Mouse (Mus musculus) G1E (cell line): ENCODE results near the gene Casc4. TPM values are rescaled to one million over a fixed set of nuclear protein-coding genes. Genes with fewer than 3 reads are reported as not detected.

Source experiments
- ATAC-seq: 2 replicates; pipeline ENCODE4 v1.8.0; 2016; ENCODE audit warnings: mild to moderate bottlenecking; ENCODE audit not compliant: insufficient number of reproducible peaks, poor library complexity, low FRiP score, severe bottlenecking; ENCODE audit errors: extremely low read depth
- DNase-seq: peaks from one replicate; pipeline ENCODE4 v3.0.0; 2012; ENCODE audit warnings: low spot score
- H3K27me3 ChIP-seq: 2 replicates; pipeline ENCODE4 v1.6.1; 2012; ENCODE audit warnings: mild to moderate bottlenecking, low read length, inconsistent platforms; ENCODE audit not compliant: insufficient read depth
- H3K36me3 ChIP-seq: replicated peaks from 2 replicates; pipeline ENCODE3; 2012; ENCODE audit warnings: mild to moderate bottlenecking, inconsistent platforms
- H3K4me1 ChIP-seq: 2 replicates; pipeline ENCODE4 v1.6.1; 2012; ENCODE audit warnings: low read depth, low read length, inconsistent platforms, mixed read lengths; ENCODE audit not compliant: insufficient read depth
- H3K4me3 ChIP-seq: 2 replicates; pipeline ENCODE4 v1.5.1; 2012; ENCODE audit warnings: low read depth, mild to moderate bottlenecking, inconsistent platforms, low read length, moderate library complexity, mixed read lengths
- H3K9me3 ChIP-seq: replicated peaks from 2 replicates; pipeline ENCODE4 v1.6.1; 2012; ENCODE audit warnings: inconsistent platforms
- CTCF ChIP-seq: IDR thresholded peaks from 2 replicates; pipeline ENCODE4 v1.5.1; 2012; ENCODE audit warnings: low read depth, low read length, inconsistent platforms, mixed read lengths
- GATA1 ChIP-seq: IDR thresholded peaks from 2 replicates; pipeline ENCODE4 v1.6.1; 2012; ENCODE audit warnings: borderline replicate concordance, low read length, inconsistent platforms, mixed read lengths
- GATA2 ChIP-seq: IDR thresholded peaks from 2 replicates; pipeline ENCODE4 v1.6.1; 2012; ENCODE audit warnings: low read depth, low read length, inconsistent platforms, borderline replicate concordance
- POLR2AphosphoS5 ChIP-seq: IDR thresholded peaks from 2 replicates; pipeline ENCODE4 v1.6.1; 2012; ENCODE audit warnings: low read depth, low read length, inconsistent platforms; ENCODE audit not compliant: insufficient replicate concordance
- TAL1 ChIP-seq: conservative IDR thresholded peaks from 2 replicates; pipeline ENCODE4 v1.6.1; 2012; ENCODE audit warnings: low read depth, low read length, inconsistent platforms, mixed read lengths
- polyA plus RNA-seq: library from polyadenylated mRNA; stranded (reverse); fragments of >175 nt; gene quantifications from 2 replicates; pipeline ENCODE4 v1.2.3, GENCODE M21; 2012
- total RNA-seq, 2 experiments: library from RNA; stranded (forward) in 1 of 2; stranded (reverse) in 1 of 2; fragments of 200-1000 nt in 1 of 2; fragments of >200 nt in 1 of 2; fragmentation: Nextera tagmentation in 1 of 2; gene quantifications; 2 replicates each; pipeline ENCODE4 v1.2.3; 2014 to 2017

Gene Casc4
- total and polyA plus RNA-seq, 3 experiments: 16.9 to 51.8 (median 38.6) TPM

- TF ChIP-seq GATA2 (no peak), CTCF (no peak), POLR2AphosphoS5 (no peak), GATA1 (no peak), TAL1 (no peak)
- Histone ChIP-seq H3K4me1 (peaks cover 16% of the 10 kb centered on the region), H3K9me3 (no peaks in the 10 kb centered on the region), H3K36me3 (peaks cover 16% of the 10 kb centered on the region), H3K4me3 (peak overlapping the region; percentile 94), H3K27me3 (peaks cover 10% of the 10 kb centered on the region)
- ATAC-seq: no peak
- DNase-seq: no peak
Observed at GRCm38 (mm10) chr2:121866071-121866601, 634 bp upstream of the Casc4 start.

DNA sequence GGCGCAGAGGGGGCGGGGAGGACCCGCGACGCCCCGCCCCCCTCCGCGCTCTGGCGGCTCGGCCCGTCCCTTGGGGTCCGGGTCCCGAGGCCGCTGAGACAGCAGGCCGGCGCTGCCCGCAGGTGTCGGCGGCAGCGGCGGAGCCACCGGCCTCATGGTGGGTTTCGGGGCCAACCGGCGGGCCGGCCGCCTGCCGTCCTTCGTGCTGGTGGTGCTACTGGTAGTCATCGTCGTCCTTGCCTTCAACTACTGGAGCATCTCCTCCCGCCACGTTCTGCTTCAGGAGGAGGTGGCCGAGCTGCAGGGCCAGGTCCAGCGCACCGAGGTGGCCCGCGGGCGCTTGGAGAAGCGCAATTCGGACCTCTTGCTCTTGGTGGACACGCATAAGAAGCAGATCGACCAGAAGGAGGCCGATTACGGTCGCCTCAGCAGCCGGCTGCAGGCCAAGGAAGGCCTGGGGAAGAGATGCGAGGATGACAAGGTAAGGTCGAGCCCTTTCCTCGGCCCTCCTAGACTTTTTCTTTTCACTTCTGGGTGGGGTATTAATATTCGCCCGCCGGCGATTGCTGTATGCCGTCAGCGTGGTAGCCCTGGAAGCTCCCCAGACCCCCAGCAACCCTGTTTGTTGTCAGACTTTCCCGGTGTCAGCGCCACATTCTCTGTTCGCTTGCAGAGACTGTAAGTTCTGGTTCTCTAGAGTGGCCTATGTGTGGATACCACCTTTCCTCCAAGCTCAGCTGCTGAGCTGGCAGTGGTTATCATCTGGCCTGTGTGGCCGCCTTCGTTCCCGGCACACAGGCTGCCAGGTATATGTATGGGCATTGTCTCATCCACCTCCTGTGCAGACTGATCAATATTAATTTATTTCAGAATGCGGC is 520 bp downstream of the Casc4 start:
- peaks cover 21% of the 10 kb centered on the region for H3K36me3 ChIP-seq
- ATAC-seq (no peak), DNase-seq (no peak)
- TF ChIP-seq GATA2 (no peak), TAL1 (no peak), CTCF (no peak), GATA1 (no peak), POLR2AphosphoS5 (no peak)
- H3K4me1 ChIP-seq: peaks cover 16% of the 10 kb centered on the region
- H3K9me3 ChIP-seq: no peaks in the 10 kb centered on the region
- peaks cover 10% of the 10 kb centered on the region for H3K27me3 ChIP-seq
- peak overlapping the region; percentile 94 for H3K4me3 ChIP-seq

DNA sequence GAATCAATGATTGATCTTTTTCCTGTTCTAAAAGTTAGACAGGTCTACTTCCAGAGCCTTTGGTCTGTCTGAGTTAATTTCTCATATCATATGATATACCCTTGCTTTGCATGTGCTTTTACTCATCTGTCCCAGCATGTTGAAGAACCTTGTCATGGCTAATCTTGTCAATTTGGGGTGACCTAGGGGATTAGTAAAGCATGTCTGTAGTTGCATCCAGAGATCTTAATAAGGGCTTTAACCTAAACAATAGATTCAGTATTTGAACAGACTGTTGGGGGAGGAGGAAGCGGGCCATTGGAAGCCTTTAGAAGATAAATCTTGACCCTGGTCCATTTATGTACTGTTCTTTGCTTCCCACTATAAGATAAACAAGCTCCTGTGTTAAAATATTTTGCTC is 12.7 kb downstream of the Casc4 start:
- H3K36me3 ChIP-seq: peaks cover 11% of the 10 kb centered on the region
- no peaks in the 10 kb centered on the region for H3K9me3 ChIP-seq
- 0 out of 2 replicates have a peak, but pooled peaks cover 3% of the 10 kb centered on the region for H3K4me1 ChIP-seq
- no peaks in the 10 kb centered on the region for H3K27me3 ChIP-seq
- DNase-seq (no peak), ATAC-seq (no peak)
- H3K4me3 ChIP-seq: no peak overlapping the region
- TF ChIP-seq GATA2: no peak
- TF ChIP-seq TAL1: no peak
- no peak for TF ChIP-seq CTCF
- no peak for TF ChIP-seq GATA1
- TF ChIP-seq POLR2AphosphoS5: no peak

GRCm38 (mm10) chr2:121885509-121886106 is 18.8 kb downstream of the Casc4 start:
- DNase-seq: no peak
- Histone ChIP-seq H3K27me3 (no peaks in the 10 kb centered on the region), H3K36me3 (peaks cover 5% of the 10 kb centered on the region), H3K4me1 (peaks cover 2% of the 10 kb centered on the region; the same call in 1 of the 2 replicates), H3K4me3 (no peak overlapping the region), H3K9me3 (no peaks in the 10 kb centered on the region)
- no peak for ATAC-seq
- TF ChIP-seq GATA2: no peak
- no peak for TF ChIP-seq POLR2AphosphoS5
- no peak for TF ChIP-seq CTCF
- TF ChIP-seq GATA1: no peak

DNA sequence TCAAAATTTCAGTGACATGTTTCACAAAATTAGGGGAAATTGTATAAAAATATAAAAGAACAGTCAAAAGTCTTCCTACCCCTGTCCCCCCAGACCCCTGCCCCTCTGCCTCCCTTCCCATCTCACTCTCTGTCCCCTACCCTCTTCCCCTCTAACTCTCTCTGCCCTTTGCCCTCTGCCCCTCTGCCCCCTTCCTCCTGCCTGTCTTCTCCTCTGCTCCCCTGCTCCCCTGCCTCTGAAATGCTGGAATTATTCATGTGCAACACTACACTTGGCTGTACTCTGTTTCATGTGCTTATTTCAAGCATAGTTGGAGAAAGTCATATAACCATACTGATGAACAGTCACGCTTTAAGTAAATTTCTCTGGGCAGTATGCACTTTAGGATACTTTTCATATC is 19.6 kb downstream of the Casc4 start:
- H3K27me3 ChIP-seq: no peaks in the 10 kb centered on the region
- H3K4me3 ChIP-seq: no peak overlapping the region
- no peaks in the 10 kb centered on the region for H3K9me3 ChIP-seq
- H3K4me1 ChIP-seq: peaks cover 2% of the 10 kb centered on the region; the same call in 1 of the 2 replicates
- DNase-seq (no peak), ATAC-seq (no peak)
- H3K36me3 ChIP-seq: peaks cover 3% of the 10 kb centered on the region
- TF ChIP-seq CTCF (no peak), TAL1 (no peak), POLR2AphosphoS5 (no peak), GATA2 (no peak), GATA1 (no peak)

GRCm38 (mm10) chr2:121888720-121889497 is 22.1 kb downstream of the Casc4 start:
- no peaks in the 10 kb centered on the region for H3K27me3 ChIP-seq
- ATAC-seq (no peak), DNase-seq (no peak)
- H3K4me3 ChIP-seq: no peak overlapping the region
- H3K36me3 ChIP-seq: peaks cover 3% of the 10 kb centered on the region
- peaks cover 2% of the 10 kb centered on the region; the same call in 1 of the 2 replicates for H3K4me1 ChIP-seq
- H3K9me3 ChIP-seq: no peaks in the 10 kb centered on the region
- TF ChIP-seq CTCF: no peak
- TF ChIP-seq GATA1: no peak
- no peak for TF ChIP-seq TAL1
- TF ChIP-seq POLR2AphosphoS5: no peak
- TF ChIP-seq GATA2: no peak
